Mouse (Mus musculus): ENCODE measurements around the gene Stam2.

Gene Stam2

DNA sequence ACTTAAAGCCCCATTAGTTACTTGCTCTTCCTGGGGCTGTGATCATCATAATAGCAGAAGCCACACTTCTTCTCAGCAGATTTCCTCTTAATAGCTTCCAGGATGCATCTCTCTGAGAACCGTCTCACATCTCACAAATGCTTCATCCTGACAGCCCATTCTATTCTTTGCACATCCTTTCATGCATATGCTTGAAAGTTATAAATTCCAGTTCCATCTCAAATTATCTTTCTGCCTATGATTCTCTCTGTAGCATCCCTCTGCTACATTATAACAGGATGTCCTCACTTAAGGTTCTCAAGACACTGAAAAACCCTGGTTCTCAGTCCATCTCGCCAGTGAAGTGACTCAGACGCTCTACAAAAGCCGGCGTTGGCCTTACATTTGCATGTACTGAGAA, 85.4 kb downstream of the Stam2 start:
- DNase-seq (ENCODE audit: extremely low read depth, insufficient read length, low spot score), result no peak

DNA sequence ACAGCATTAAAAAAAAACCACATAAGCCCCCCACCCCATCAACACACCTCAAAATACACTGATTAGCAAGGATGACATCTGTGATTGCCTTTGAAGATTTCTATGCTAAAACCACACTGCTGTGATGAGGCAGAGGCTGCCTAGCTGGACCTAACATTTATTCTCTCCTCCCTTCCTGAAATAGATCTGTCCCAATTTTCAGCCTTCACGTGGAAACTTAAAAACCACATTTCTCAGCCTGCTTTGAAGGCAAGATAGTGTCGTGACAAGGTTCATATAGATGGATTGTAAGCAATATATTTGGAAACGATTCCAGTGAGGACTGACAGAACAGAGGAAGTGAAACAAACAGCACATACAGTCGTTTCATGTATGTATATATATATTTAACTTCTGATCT, 87.5 kb downstream of the Stam2 start:
- no peak for DNase-seq (ENCODE audit: extremely low read depth, insufficient read length, low spot score)

DNA sequence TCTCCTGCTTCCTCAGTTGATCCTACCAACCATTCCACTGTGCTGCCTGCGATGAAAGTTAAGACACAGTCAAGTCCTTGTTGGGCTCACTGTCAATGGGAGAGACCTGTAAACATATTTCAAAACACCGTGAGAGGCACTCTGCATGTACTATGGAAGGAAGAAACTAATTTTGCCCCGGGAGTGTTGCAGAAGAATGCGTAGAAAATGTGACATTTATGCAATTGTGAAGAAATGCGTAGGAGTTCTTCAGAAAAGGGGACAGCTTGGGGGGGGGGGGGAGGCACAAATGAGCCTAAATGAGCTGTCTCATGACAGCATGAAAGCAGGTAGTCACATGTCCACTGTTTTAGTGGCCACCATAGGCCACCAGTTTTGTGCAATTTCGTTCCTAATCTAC, 90.5 kb downstream of the Stam2 start:
- no peak for DNase-seq (ENCODE audit: extremely low read depth, insufficient read length, low spot score)

- no peak for DNase-seq (ENCODE audit: extremely low read depth, insufficient read length, low spot score)
Observed at GRCm38 (mm10) chr2:52647255-52647998, 94.7 kb downstream of the Stam2 start.

DNA sequence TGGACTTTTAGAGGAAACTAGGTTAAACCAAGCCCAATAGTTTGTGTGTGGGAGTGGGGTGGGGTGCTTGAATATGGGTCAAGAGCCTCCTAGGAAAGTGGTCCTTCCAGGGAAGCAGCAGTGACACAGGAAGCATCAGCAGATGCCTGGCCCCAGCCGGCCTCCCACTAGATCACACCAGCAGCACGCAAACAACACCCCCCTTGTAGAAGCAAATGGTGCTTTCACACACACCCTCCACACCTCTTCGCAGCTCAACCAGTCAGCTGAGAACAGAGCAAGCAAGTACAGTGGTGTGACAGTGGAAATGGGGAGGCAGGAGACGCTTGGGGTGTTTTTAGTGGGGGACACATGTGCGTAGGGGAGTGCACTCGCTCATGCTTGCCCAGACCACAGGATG, 98.4 kb downstream of the Stam2 start:
- DNase-seq (ENCODE audit: extremely low read depth, insufficient read length, low spot score), result no peak

Measured in 3134 (cell line).